Mouse (Mus musculus) brain, adult 2 months (tissue): ENCODE results near the gene Lsm5.

Source experiments
- DNase-seq: peaks from one replicate; pipeline ENCODE4 v3.0.0; 2011; ENCODE audit warnings: low read depth, low spot score

Lsm5 gene

GRCm38 (mm10) chr6:56703931-56704900 is at the start of gene Lsm5:
Gene Lsm5, minus strand, starts transcription at chr6:56704710.
- peak; percentile 97 for DNase-seq

- no peak for DNase-seq
Measured at GRCm38 (mm10) chr6:56753719-56754118, 49.2 kb upstream of the Lsm5 start.

GRCm38 (mm10) chr6:56745950-56746543 is 41.5 kb upstream of the Lsm5 start:
- peak; percentile 70 for DNase-seq

- DNase-seq = peak; percentile 79
Measured at GRCm38 (mm10) chr6:56732545-56732944, 28.0 kb upstream of the Lsm5 start.

GRCm38 (mm10) chr6:56720877-56721276 is 16.4 kb upstream of the Lsm5 start:
- DNase-seq = no peak

- no peak for DNase-seq
Measured at GRCm38 (mm10) chr6:56719071-56719470, 14.6 kb upstream of the Lsm5 start.

GRCm38 (mm10) chr6:56715270-56715666 is 10.8 kb upstream of the Lsm5 start:
- DNase-seq = no peak

GRCm38 (mm10) chr6:56714574-56715269 is 10.2 kb upstream of the Lsm5 start, which contains the start of gene Avl9:
Gene Avl9, plus strand, starts transcription at chr6:56714899.
- DNase-seq = peak; percentile 98

- no peak for DNase-seq
Measured at GRCm38 (mm10) chr6:56714186-56714573, 9.7 kb upstream of the Lsm5 start.

GRCm38 (mm10) chr6:56692445-56692844 is 12.1 kb downstream of the Lsm5 start:
- no peak for DNase-seq

GRCm38 (mm10) chr6:56691205-56691604 is 13.3 kb downstream of the Lsm5 start:
- DNase-seq = peak; percentile 86

- DNase-seq = peak; percentile 40
Measured at GRCm38 (mm10) chr6:56688238-56688637, 16.3 kb downstream of the Lsm5 start.

GRCm38 (mm10) chr6:56664410-56664809 is 40.1 kb downstream of the Lsm5 start:
- DNase-seq = no peak

- DNase-seq = no peak
Measured at GRCm38 (mm10) chr6:56655393-56655792, 49.1 kb downstream of the Lsm5 start.

- DNase-seq = peak; percentile 21
Measured at GRCm38 (mm10) chr6:56652121-56652592, 52.4 kb downstream of the Lsm5 start.
